Mouse (Mus musculus) layer of hippocampus, adult 9-10 months (tissue): Measurements from ENCODE around the gene Rpusd3.

ENCODE experiments used
- DNase-seq: peaks from one replicate; pipeline ENCODE4 v3.0.0; 2022; ENCODE audit warnings: low spot score

The Rpusd3 gene

GRCm38 (mm10) chr6:113429965-113430364 lies 10.8 kb upstream of the Rpusd3 start:
- DNase-seq = no peak

- DNase-seq = no peak
Measured at GRCm38 (mm10) chr6:113428006-113428405, 8.9 kb upstream of the Rpusd3 start.

GRCm38 (mm10) chr6:113427397-113427796 lies 8.3 kb upstream of the Rpusd3 start:
- no peak for DNase-seq

DNA sequence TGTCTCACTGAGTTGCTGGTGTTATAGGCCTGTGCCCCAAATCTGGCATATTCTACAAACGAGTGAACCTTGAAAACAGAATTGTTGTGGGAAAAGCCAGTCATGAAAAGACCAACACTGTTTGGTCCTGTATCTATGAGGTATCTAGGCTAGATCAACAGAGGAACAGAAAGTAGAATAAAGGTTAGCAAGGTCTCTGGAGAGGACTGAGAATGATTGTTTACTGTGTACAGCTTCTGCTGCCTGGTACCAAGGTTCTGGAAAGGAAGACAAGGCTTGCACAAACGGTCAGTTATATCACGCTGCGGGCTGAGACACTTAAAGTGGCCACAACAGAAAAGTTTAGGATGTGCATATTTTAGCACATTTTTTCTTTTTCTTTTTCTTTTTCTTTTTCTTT lies 7.6 kb upstream of the Rpusd3 start:
- no peak for DNase-seq

- no peak for DNase-seq
Measured at GRCm38 (mm10) chr6:113424187-113424586, 5.0 kb upstream of the Rpusd3 start.

DNA sequence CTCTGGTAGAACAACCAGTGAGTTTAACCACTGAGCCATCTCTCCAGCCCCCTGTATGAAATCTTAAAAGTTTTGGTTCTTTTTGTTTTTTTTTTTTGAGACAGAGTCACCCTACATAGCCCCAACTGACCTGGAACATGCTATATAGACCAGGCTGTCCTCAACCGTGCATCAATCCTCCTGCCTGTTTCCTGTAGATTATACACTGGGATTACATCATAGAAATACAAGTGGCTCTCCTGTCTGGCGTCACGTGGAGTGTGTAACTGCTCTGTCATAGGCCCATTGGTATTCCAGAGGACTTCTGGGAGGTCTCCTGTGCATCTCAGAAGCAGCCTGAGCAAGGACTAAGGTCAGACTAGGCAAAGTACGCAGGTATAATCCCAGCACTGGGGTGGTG lies 3.9 kb upstream of the Rpusd3 start:
- DNase-seq = no peak

GRCm38 (mm10) chr6:113418441-113419198 lies 520 bp downstream of the Rpusd3 start:
- DNase-seq = no peak

- DNase-seq = no peak
Measured at GRCm38 (mm10) chr6:113416416-113416815, 2.7 kb downstream of the Rpusd3 start.

GRCm38 (mm10) chr6:113410001-113410400 lies 9.1 kb downstream of the Rpusd3 start:
- no peak for DNase-seq

- no peak for DNase-seq
Measured at GRCm38 (mm10) chr6:113406683-113407082, 12.5 kb downstream of the Rpusd3 start.

GRCm38 (mm10) chr6:113405483-113405882 lies 13.7 kb downstream of the Rpusd3 start:
- no peak for DNase-seq

GRCm38 (mm10) chr6:113404649-113405448 lies 14.3 kb downstream of the Rpusd3 start:
- no peak for DNase-seq

GRCm38 (mm10) chr6:113402094-113402493 lies 17.0 kb downstream of the Rpusd3 start:
- DNase-seq = no peak

GRCm38 (mm10) chr6:113396270-113397030 lies 22.7 kb downstream of the Rpusd3 start:
- DNase-seq = no peak

GRCm38 (mm10) chr6:113395501-113395900 lies 23.6 kb downstream of the Rpusd3 start:
- DNase-seq = no peak

DNA sequence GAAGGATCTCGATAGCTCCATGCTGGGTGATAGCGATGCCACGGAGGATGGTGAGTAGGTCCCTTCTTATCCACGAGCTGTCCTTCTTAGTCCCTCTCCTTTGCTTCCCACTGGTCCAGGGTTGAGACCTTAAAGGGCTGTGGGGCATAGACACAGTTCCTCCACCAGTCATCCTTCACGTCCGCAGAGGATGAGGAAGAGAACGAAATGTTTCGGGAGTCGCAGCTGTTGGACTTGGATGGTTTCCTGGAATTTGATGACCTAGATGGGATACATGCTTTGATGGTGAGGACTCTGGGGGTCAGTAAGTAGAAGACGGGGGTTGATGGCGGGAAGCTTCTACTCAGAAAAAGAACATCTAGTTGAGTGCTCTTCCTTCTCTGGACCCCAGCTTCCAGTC lies 24.3 kb downstream of the Rpusd3 start:
- DNase-seq = no peak

GRCm38 (mm10) chr6:113393951-113394350 lies 25.2 kb downstream of the Rpusd3 start:
- DNase-seq = no peak

DNA sequence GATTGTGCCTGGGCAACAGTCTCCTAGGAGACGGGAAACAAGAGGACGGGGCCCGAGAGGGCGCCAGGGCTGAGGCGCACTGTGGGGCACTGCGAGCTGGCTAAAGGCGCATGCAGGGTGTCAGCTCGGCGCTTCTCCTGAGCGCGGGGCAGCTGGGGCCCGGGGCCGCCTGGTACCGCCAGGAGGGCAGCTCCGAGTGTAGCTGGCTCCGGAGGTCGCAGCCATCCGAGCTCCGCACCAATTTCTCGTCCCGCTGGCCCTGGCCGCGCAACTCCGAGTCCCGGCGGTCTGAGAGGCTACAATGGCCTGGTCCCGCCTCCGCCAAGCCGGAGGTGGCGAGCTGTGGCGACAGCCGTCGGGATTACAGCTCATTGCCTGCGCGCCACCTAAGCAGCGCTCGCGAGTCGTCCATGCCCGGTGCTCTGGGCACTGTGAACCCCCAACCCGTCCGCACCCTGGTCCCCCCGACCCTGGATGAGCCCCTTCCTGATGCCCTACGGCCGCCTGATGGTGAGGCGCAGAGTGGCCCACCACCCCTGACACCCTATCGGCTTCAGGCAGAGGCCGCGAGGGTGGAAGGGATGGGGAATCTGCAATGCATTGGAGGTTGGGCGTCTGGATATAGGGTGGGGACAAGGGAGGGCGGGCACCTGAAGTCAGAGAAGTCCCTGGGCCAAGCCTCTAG lies 26.6 kb downstream of the Rpusd3 start:
- DNase-seq = no peak

- no peak for DNase-seq
Measured at GRCm38 (mm10) chr6:113392015-113392386, 27.1 kb downstream of the Rpusd3 start.

DNA sequence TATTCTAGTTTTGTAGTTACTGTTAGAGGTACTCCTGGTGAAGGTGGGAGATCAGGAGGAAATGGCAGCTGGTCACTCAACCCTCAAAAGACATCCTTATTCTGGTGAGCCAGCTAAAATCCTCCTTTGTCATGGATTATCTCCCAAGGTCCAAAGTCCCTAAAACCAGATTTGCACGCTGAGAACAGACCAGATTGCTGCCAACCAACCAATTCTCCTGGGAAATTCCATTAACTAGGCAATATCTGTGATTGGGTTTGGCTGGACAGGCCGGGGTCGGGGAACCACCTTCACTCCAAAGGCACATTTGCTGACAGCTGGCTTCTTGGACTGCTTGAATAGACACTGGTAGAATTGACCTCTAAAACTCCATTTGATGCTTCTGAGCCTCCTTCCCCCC lies 28.4 kb downstream of the Rpusd3 start:
- no peak for DNase-seq

DNA sequence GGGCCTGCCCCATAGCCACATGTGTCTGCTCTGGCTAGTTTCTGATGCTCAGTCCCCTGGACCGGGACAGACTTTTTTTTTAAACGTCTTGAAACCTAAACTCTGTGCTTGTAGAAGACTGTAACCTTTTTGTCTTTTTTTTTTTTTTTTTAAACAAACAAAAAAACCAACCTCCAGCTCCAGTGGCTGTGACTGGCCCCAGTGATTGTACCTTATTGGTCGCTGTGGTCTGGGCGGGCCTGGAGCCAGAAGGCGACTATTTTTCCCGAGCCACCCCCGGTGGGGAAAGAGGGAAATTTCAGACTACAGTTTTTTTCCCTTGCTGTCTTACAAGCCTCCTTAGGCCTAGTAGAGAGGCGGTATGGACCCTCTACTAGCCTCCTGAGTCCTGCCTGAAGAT lies 30.2 kb downstream of the Rpusd3 start, which contains the start of gene Ttll3:
Gene Ttll3, plus strand, starts transcription at position 301 of the 400 bp plus-strand sequence.
- DNase-seq = no peak

DNA sequence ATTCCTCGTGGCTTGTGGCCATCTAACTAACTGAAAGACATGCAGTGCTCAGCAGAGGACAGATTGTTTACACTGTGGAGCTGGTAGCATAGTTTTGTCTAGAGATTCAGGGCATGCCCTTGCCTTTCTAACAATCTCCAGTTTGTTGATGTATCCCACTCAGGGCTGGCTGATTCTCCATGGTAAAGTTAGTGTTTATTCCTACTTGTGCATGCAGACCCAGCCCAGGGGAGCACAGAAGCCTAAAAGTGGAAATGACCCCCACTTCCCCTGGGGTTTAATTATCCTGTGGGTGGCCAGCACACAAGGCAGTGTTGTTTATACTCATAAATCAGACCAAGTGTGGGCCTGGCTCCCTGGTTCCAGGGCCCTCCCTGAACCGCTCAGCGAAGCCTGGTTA lies 33.1 kb downstream of the Rpusd3 start:
- no peak for DNase-seq
